Mouse (Mus musculus) midbrain, embryonic 16.5 days (tissue): ENCODE results near the gene Scn5a. TPM values are rescaled to one million over a fixed set of nuclear protein-coding genes. Genes with fewer than 3 reads are reported as not detected.

Source experiments
- ATAC-seq: fragments of 200-750 bp; cut with Nextera tagmentation; 2 replicates; pipeline ENCODE4 v1.8.0; 2017; ENCODE audit warnings: moderate TSS enrichment
- H3K27ac ChIP-seq: fragments of 300-500 bp; sonication (generic); 2 replicates; pipeline ENCODE4 v1.5.1; 2014; ENCODE audit warnings: mild to moderate bottlenecking, low read length, mixed read lengths
- H3K27me3 ChIP-seq: fragments of 300-500 bp; sonication (generic); 2 replicates; pipeline ENCODE4 v1.6.1; 2014; ENCODE audit warnings: low read depth, low read length, mixed read lengths; ENCODE audit not compliant: control insufficient read depth, insufficient read depth
- H3K36me3 ChIP-seq: fragments of 300-500 bp; sonication (generic); 2 replicates; pipeline ENCODE4 v1.6.1; 2014; ENCODE audit warnings: mild to moderate bottlenecking, low read length, moderate library complexity, mixed read lengths; ENCODE audit not compliant: control insufficient read depth, insufficient read depth
- H3K4me1 ChIP-seq: fragments of 300-500 bp; sonication (generic); 2 replicates; pipeline ENCODE4 v1.6.1; 2014; ENCODE audit warnings: mild to moderate bottlenecking, low read length, mixed read lengths; ENCODE audit not compliant: control insufficient read depth, insufficient read depth
- H3K4me2 ChIP-seq: fragments of 300-500 bp; sonication (generic); 2 replicates; pipeline ENCODE4 v1.6.1; 2014; ENCODE audit warnings: mild to moderate bottlenecking, low read length, mixed read lengths
- H3K4me3 ChIP-seq: fragments of 300-500 bp; sonication (generic); 2 replicates; pipeline ENCODE4 v1.5.1; 2014; ENCODE audit warnings: low read depth, mild to moderate bottlenecking, low read length, moderate library complexity, mixed read lengths
- H3K9ac ChIP-seq: fragments of 300-500 bp; sonication (generic); 2 replicates; pipeline ENCODE4 v1.6.1; 2014; ENCODE audit warnings: low read depth, low read length, mixed read lengths
- H3K9me3 ChIP-seq: fragments of 300-500 bp; sonication (generic); replicated peaks from 2 replicates; pipeline ENCODE4 v1.6.1; 2014; ENCODE audit warnings: mild to moderate bottlenecking, low read length, mixed read lengths; ENCODE audit not compliant: control insufficient read depth, poor library complexity, severe bottlenecking
- WGBS: fragments of 180-500 bp; shearing (Covaris S2); extraction: QIAGEN DNeasy Blood & Tissue Kit; methylation state at CpG from one replicate; pipeline ENCODE4 v1.1.7; 2014; 5-methylcytosine and 5-hydroxymethylcytosine counted together
- polyA plus RNA-seq: library from polyadenylated mRNA; unstranded; fragments of >200 nt; fragmentation: Nextera tagmentation; extraction: Ambion mirVana; gene quantifications from 2 replicates; pipeline ENCODE4 v1.2.1, GENCODE M21; 2015

Gene Scn5a
- polyA plus RNA-seq, 1 experiment from 2014 or later: 0.40 TPM

GRCm38 (mm10) chr9:119589592-119589991, 10.8 kb upstream of the Scn5a start:
- Histone ChIP-seq H3K4me2 (no peak overlapping the region), H3K9ac (no peak overlapping the region), H3K9me3 (no peaks in the 10 kb centered on the region), H3K27me3 (peaks cover 14% of the 10 kb centered on the region), H3K36me3 (no peaks in the 10 kb centered on the region), H3K4me1 (no peaks in the 10 kb centered on the region), H3K27ac (no peak overlapping the region), H3K4me3 (no peak overlapping the region)
- WGBS: 88% methylated on average over 8 of the region's 8 CpGs
- ATAC-seq: no peak

DNA sequence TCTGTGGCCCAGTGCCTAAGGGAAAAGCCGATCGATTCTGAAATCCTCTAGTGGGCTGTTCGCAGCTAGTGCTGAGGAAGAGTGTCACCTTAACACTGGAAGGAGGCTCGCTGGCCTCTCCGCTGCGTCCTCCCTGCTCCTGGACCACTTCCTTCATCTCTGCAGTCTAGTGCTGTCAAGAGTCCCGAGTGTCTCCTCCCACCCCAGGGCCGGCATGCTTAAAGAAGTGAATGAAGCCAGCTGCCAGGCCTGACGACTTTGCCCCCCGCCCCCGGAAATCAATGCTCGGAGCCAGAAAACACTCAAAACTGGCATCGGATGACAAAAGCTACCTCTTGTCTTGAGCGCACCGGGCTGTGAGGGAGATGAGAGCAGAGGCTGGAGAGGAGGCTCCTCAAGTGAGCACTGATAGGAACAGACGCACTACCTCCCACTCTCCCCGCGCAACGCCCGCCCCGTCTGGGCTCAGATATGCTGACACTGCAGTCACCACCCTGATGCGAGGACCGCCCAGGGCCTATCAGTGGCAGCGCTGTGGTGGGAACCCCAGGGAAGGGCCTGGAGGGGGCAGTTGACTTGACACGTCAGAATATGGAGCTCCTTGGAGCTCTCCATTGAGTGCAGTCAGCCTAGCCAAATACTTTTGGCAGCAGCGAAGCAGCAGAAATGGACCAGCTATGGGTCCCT, 10.1 kb upstream of the Scn5a start:
- no peak overlapping the region for H3K4me2 ChIP-seq
- no peaks in the 10 kb centered on the region for H3K4me1 ChIP-seq
- H3K9me3 ChIP-seq: no peaks in the 10 kb centered on the region
- no peak overlapping the region for H3K27ac ChIP-seq
- no peak for ATAC-seq
- no peak overlapping the region for H3K4me3 ChIP-seq
- no peak overlapping the region for H3K9ac ChIP-seq
- H3K27me3 ChIP-seq: peaks cover 14% of the 10 kb centered on the region
- no peaks in the 10 kb centered on the region for H3K36me3 ChIP-seq
- WGBS: 46% methylated on average over 26 of the region's 26 CpGs

DNA sequence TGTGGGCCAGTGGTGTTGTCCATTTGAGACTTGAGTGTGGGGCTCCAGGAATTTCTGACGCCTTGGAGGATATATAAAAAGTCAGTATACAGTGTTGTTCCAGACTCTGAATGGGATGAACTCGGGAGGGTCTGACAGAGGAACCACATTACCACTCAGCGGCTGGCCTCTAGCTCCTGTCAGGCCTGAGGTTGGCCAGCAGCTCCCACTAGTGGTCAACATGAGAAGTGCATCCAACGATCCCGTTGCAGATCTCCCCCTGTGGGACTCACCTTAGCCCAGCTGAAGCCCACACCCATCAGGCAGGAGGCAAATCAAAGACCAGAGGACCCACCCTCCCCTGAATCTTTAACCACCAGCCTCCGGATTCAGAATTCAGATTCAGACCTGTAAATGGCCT, 1.9 kb upstream of the Scn5a start:
- no peaks in the 10 kb centered on the region for H3K36me3 ChIP-seq
- ATAC-seq: peak; percentile 45; the same call in 1 of the 2 replicates
- H3K4me2 ChIP-seq: no peak overlapping the region
- H3K4me3 ChIP-seq: no peak overlapping the region
- no peak overlapping the region for H3K9ac ChIP-seq
- WGBS: under 1% methylated on average over 6 of the region's 6 CpGs
- peaks cover 56% of the 10 kb centered on the region for H3K27me3 ChIP-seq
- no peaks in the 10 kb centered on the region for H3K9me3 ChIP-seq
- no peak overlapping the region for H3K27ac ChIP-seq
- peaks cover 10% of the 10 kb centered on the region for H3K4me1 ChIP-seq

- Histone ChIP-seq H3K4me1 (peaks cover 10% of the 10 kb centered on the region), H3K4me3 (no peak overlapping the region), H3K9ac (no peak overlapping the region), H3K9me3 (no peaks in the 10 kb centered on the region), H3K4me2 (no peak overlapping the region), H3K27ac (no peak overlapping the region), H3K27me3 (peaks cover 61% of the 10 kb centered on the region), H3K36me3 (no peaks in the 10 kb centered on the region)
- no peak for ATAC-seq
- WGBS: 92% methylated on average over 17 of the region's 17 CpGs
These were observed 1.4 kb upstream of the Scn5a start for GRCm38 (mm10) chr9:119580187-119580586.

DNA sequence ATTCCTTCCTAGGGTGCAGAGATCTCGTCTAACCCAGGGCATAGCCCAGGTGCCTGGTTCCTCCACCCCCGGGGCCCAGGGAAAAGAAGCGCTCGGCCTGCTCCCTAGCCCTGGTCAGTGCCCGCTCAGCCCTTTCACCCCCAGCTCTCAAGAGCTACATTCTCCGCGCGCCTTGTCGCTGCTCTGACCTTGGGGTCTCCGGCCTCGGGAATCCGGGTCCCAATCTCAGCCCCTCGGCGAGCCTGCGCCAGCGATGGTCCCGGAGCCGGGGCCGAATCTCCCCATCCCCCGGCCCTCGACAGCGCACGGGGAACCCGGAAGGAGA, 543 bp downstream of the Scn5a start:
- H3K9ac ChIP-seq: peak overlapping the region; percentile 35
- H3K36me3 ChIP-seq: no peaks in the 10 kb centered on the region
- H3K9me3 ChIP-seq: no peaks in the 10 kb centered on the region
- under 1% methylated on average over 22 of the region's 24 CpGs for WGBS
- H3K4me3 ChIP-seq: peak overlapping the region; percentile 49
- H3K4me1 ChIP-seq: peaks cover 10% of the 10 kb centered on the region
- no peak for ATAC-seq
- peak overlapping the region; percentile 78 for H3K4me2 ChIP-seq
- H3K27ac ChIP-seq: no peak overlapping the region
- peaks cover 77% of the 10 kb centered on the region for H3K27me3 ChIP-seq

GRCm38 (mm10) chr9:119576977-119577376, 1.8 kb downstream of the Scn5a start:
- Histone ChIP-seq H3K9me3 (no peaks in the 10 kb centered on the region), H3K27me3 (peaks cover 77% of the 10 kb centered on the region), H3K9ac (no peak overlapping the region), H3K4me1 (peaks cover 15% of the 10 kb centered on the region), H3K4me2 (no peak overlapping the region), H3K27ac (no peak overlapping the region), H3K4me3 (no peak overlapping the region), H3K36me3 (no peaks in the 10 kb centered on the region)
- ATAC-seq: no peak
- 77% methylated on average over 2 of the region's 2 CpGs for WGBS

GRCm38 (mm10) chr9:119575732-119576131, 3.1 kb downstream of the Scn5a start:
- no peak for ATAC-seq
- Histone ChIP-seq H3K4me1 (peaks cover 25% of the 10 kb centered on the region), H3K36me3 (no peaks in the 10 kb centered on the region), H3K9me3 (no peaks in the 10 kb centered on the region), H3K9ac (no peak overlapping the region), H3K27ac (no peak overlapping the region), H3K27me3 (peaks cover 75% of the 10 kb centered on the region), H3K4me2 (no peak overlapping the region), H3K4me3 (no peak overlapping the region)
- WGBS: 53% methylated on average over 9 of the region's 9 CpGs

GRCm38 (mm10) chr9:119574366-119574765, 4.5 kb downstream of the Scn5a start:
- ATAC-seq: no peak
- H3K9ac ChIP-seq: no peak overlapping the region
- no peak overlapping the region for H3K27ac ChIP-seq
- H3K9me3 ChIP-seq: no peaks in the 10 kb centered on the region
- peaks cover 25% of the 10 kb centered on the region for H3K4me1 ChIP-seq
- no peaks in the 10 kb centered on the region for H3K36me3 ChIP-seq
- H3K4me2 ChIP-seq: no peak overlapping the region
- H3K27me3 ChIP-seq: peaks cover 82% of the 10 kb centered on the region
- WGBS: 79% methylated on average over 7 of the region's 7 CpGs
- no peak overlapping the region for H3K4me3 ChIP-seq

DNA sequence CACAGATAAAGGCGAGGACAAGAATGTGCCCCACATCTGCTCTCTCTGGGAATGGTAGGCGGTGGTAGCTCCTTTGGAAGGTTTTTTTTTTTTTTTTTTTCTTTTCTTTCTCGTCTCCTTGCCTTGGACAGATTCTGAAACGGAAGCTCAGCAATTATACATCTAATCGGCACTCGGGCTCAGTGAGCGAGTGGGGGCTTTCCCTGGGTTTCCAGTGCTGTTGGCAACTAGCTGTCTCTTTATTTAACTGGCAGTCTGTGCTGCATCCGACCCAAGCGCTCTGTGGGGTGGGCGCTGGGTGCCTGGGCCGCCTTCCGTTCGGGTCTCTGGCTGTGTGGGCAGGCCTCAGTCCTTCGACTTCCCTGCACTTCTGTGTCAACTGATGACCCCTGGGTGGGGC, 5.8 kb downstream of the Scn5a start:
- WGBS: 35% methylated on average over 14 of the region's 14 CpGs

More for the DNA sequence above, 5.8 kb downstream of the Scn5a start:
- no peaks in the 10 kb centered on the region for H3K36me3 ChIP-seq
- no peak overlapping the region for H3K4me2 ChIP-seq
- H3K9ac ChIP-seq: no peak overlapping the region
- no peak overlapping the region for H3K4me3 ChIP-seq
- H3K27me3 ChIP-seq: peaks cover 85% of the 10 kb centered on the region
- H3K4me1 ChIP-seq: peaks cover 15% of the 10 kb centered on the region
- no peak overlapping the region for H3K27ac ChIP-seq
- no peaks in the 10 kb centered on the region for H3K9me3 ChIP-seq
- no peak for ATAC-seq
